Mouse (Mus musculus): ENCODE data around the gene Slc1a5.

GRCm38 (mm10) chr7:16812505-16812904 lies 31.4 kb downstream of the Slc1a5 start:
- TF ChIP-seq USF1 (IDR thresholded peaks at IDR 0.05; ENCODE audit: low read depth, low read length) (no peak), TBP (conservative IDR thresholded peaks at IDR 0.05; ENCODE audit: low read depth, low read length) (no peak), CTCF (conservative IDR thresholded peaks at IDR 0.05 in 1 of 2, IDR thresholded peaks at IDR 0.05 in 1 of 2; ENCODE audit: low read depth in 2 of 2, low read length in 2 of 2) (peak; percentile 33 to 53; a peak in 3 of 4 replicates), MXI1 (IDR thresholded peaks at IDR 0.05; ENCODE audit: low read depth, low read length) (no peak), EP300 (IDR thresholded peaks at IDR 0.05; ENCODE audit: low read length) (no peak), ZNF384 (IDR thresholded peaks at IDR 0.05; ENCODE audit: low read depth, low read length) (no peak), KAT2A (IDR thresholded peaks at IDR 0.05; ENCODE audit: insufficient replicate concordance, low read length) (no peak), POLR2A (IDR thresholded peaks at IDR 0.05; ENCODE audit: low read depth, low read length) (no peak)
